Mouse (Mus musculus) T-helper 1 cell (primary cell): ENCODE measurements around the gene Nt5c1a.
"Not testable (repeated sequence)": the region's sequence is repeated elsewhere in the genome, so short reads cannot be mapped to it uniquely, and the experiment has no call there.

Source experiments
- in situ Hi-C: fragments of 300-600 bp; cut with MboI, MseI; formaldehyde crosslinking; loops from one replicate; pipeline ENCODE4 v1.15.1; 2025; ENCODE audit warnings: high pct_unique_total_duplicates

Nt5c1a gene

GRCm38 (mm10) chr4:123201186-123202093, at the start of gene Nt5c1a:
Nt5c1a (plus strand) TSS chr4:123201504.
- in situ Hi-C loops = no loop called here

GRCm38 (mm10) chr4:123152003-123152402, 49.3 kb upstream of the Nt5c1a start:
- in situ Hi-C loops = no loop called here

- in situ Hi-C loops = no loop called here
These were observed 48.3 kb upstream of the Nt5c1a start for GRCm38 (mm10) chr4:123152976-123153375.

GRCm38 (mm10) chr4:123155004-123155403, 46.3 kb upstream of the Nt5c1a start:
- in situ Hi-C loops = loop anchor here (5.0 kb wide), 2 partner anchors 52 to 97 kb away; no protein-coding TSS in a partner anchor

GRCm38 (mm10) chr4:123155427-123155826, 45.9 kb upstream of the Nt5c1a start:
- in situ Hi-C loops = loop anchor here (5.0 kb wide), 2 partner anchors 52 to 97 kb away; no protein-coding TSS in a partner anchor

GRCm38 (mm10) chr4:123155840-123156239, 45.5 kb upstream of the Nt5c1a start:
- in situ Hi-C loops = loop anchor here (5.0 kb wide), 2 partner anchors 51 to 96 kb away; no protein-coding TSS in a partner anchor

GRCm38 (mm10) chr4:123160571-123160970, 40.7 kb upstream of the Nt5c1a start:
- in situ Hi-C loops = no loop called here

GRCm38 (mm10) chr4:123161251-123161650, 40.1 kb upstream of the Nt5c1a start:
- in situ Hi-C loops = not testable (repeated sequence)

- in situ Hi-C loops = no loop called here
These were observed 38.9 kb upstream of the Nt5c1a start for GRCm38 (mm10) chr4:123162305-123162917.

- in situ Hi-C loops = no loop called here
These were observed 37.1 kb upstream of the Nt5c1a start for GRCm38 (mm10) chr4:123164157-123164556.

GRCm38 (mm10) chr4:123171811-123172210, 29.5 kb upstream of the Nt5c1a start:
- in situ Hi-C loops = no loop called here

GRCm38 (mm10) chr4:123182328-123183238, 18.7 kb upstream of the Nt5c1a start, which contains the start of gene Hpcal4:
Hpcal4 (plus strand) TSS chr4:123183227.
- in situ Hi-C loops = no loop called here

- in situ Hi-C loops = no loop called here
These were observed 17.9 kb upstream of the Nt5c1a start for GRCm38 (mm10) chr4:123183239-123184056.

- in situ Hi-C loops = no loop called here
These were observed 16.5 kb upstream of the Nt5c1a start for GRCm38 (mm10) chr4:123184816-123185215.

GRCm38 (mm10) chr4:123192336-123192735, 9.0 kb upstream of the Nt5c1a start:
- in situ Hi-C loops = no loop called here

GRCm38 (mm10) chr4:123193791-123194190, 7.5 kb upstream of the Nt5c1a start:
- in situ Hi-C loops = no loop called here

- in situ Hi-C loops = no loop called here
These were observed 4.6 kb upstream of the Nt5c1a start for GRCm38 (mm10) chr4:123196695-123197094.

GRCm38 (mm10) chr4:123200771-123201185, 526 bp upstream of the Nt5c1a start:
- in situ Hi-C loops = no loop called here

- in situ Hi-C loops = no loop called here
These were observed 753 bp downstream of the Nt5c1a start for GRCm38 (mm10) chr4:123202094-123202420.

- in situ Hi-C loops = loop anchor here (5.0 kb wide), 1 partner anchor 50 kb away; no protein-coding TSS in a partner anchor
These were observed 6.0 kb downstream of the Nt5c1a start for GRCm38 (mm10) chr4:123207337-123207736.

- in situ Hi-C loops = no loop called here
These were observed 9.7 kb downstream of the Nt5c1a start for GRCm38 (mm10) chr4:123210996-123211395.
